Mouse (Mus musculus): ENCODE data around the gene Zfp36l2. TPM values are rescaled to one million over a fixed set of nuclear protein-coding genes. Genes with fewer than 3 reads are reported as not detected.
"Not testable (repeated sequence)": the region's sequence is repeated elsewhere in the genome, so short reads cannot be mapped to it uniquely, and the experiment has no call there.

Zfp36l2 gene
- total RNA-seq, 4 experiments from 2014 or later, result 19.9 to 27.1 (median 24.2) TPM

DNA sequence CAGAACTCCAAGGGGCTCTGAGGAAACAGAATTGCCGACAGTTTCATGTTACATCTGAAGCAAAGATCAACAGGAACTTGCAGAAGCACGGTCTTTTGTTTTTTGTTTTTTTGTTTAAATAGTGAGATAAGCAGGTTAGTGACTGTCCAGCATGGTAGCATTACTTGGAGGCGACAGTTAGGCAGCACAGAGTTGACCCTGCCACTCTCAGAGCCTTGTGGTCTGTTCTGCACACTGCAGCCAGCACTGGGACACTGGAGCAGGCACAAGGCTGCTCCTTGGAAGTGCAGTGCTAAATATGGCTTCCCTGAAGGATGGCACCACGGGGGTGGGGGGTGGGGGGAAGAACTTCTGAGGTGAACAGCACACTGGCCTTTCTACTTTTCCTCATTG, 7.3 kb upstream of the Zfp36l2 start:
- DNase-seq (ENCODE audit: low spot score in 2 of 2), result no peak

DNA sequence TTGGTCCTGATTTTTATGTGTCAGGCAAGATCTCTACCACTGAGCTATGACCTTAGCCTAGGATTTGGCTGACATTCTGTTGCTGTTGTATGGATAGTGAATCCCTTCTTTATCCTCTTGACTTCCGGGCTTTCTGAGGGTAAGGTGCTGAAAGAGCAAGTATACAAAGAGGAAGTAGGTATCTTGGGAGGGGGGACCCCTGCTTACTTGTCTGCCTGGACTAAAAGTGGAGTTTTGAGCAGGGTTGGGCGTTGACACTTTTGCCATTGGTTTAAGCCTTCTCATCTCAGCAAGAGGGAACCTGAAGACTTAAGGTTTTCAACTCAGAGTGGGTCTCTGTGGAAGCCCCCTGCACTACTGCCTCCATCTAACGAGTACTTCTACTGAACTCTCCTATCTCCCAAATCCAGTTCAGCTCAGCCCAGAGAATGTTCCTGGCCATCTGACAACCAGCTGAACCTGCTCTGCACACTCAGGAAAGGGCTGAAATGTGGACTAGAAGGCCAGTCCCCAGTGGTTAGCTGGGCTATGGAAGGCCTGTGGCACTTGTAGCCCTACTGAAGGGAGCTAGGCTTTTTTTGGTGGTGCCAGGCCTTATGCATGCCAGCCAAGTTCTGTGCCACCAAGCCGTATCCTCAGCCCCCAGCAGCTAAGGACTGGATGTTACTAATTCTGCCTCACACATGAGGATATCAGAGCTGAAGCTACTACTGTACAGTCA, 6.7 kb upstream of the Zfp36l2 start:
- no peak for DNase-seq (ENCODE audit: low spot score in 2 of 2)

DNA sequence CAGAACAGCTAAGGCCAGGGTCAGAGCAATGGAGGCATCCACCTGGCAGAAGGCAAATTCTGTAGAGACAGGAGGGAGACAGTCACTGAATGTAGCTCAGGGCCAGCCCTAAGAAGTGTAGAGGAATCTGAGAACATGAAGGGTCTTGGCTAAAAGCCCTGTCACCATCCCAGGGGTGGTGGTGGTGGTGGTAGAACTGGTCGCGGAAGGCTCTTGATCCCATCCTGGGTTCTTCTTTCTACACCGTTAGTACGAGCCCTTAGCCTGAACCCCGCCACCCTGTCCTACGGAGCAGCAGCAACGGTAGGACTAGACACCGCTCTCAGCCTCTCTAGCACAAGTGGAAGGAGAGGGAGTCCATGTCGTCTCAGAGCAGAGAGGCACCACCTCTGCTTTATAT, 5.7 kb upstream of the Zfp36l2 start:
- DNase-seq (ENCODE audit: low spot score in 2 of 2), result no peak

DNA sequence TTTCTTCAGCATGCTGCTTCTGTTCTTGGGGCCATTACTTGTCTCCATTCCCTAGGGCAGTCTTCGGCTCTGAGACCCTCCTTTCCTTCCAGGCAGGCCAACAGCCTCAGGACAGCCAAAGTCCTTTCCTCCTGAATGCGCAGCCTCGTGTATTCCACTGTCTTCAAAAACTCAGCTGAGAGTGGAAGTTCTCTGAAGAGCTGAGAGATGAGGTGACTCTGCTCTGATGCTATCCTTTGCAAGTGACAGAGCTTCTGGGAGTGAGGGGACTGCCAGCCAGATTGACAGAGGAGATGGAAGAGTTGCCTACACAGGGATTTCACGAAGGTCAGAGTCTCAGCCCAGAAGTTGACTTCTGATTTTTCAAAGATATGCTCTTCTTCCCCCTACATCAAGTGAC, 4.2 kb upstream of the Zfp36l2 start:
- DNase-seq (ENCODE audit: low spot score in 2 of 2), result no peak

DNA sequence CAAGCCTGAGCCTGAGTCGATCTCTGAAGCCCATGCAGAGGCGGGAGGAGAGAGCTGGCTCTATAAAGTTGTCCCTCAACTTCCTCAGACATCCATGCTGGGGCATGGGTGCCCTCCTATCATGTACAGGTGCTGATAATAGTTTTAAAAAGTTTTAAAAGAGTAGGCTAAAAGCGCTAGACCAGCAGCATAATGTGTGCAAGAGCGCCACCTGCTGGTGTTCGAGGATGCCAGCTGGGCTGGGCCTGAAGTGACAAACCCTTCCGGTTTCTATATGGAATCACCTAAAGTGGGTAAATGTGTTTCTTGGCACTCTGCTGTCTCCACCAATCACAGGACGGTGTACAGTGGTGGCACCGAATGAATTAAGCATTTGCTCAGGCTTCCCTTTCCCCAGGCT, 3.1 kb upstream of the Zfp36l2 start:
- DNase-seq (ENCODE audit: low spot score in 2 of 2), result peak; percentile 60 to 77

DNA sequence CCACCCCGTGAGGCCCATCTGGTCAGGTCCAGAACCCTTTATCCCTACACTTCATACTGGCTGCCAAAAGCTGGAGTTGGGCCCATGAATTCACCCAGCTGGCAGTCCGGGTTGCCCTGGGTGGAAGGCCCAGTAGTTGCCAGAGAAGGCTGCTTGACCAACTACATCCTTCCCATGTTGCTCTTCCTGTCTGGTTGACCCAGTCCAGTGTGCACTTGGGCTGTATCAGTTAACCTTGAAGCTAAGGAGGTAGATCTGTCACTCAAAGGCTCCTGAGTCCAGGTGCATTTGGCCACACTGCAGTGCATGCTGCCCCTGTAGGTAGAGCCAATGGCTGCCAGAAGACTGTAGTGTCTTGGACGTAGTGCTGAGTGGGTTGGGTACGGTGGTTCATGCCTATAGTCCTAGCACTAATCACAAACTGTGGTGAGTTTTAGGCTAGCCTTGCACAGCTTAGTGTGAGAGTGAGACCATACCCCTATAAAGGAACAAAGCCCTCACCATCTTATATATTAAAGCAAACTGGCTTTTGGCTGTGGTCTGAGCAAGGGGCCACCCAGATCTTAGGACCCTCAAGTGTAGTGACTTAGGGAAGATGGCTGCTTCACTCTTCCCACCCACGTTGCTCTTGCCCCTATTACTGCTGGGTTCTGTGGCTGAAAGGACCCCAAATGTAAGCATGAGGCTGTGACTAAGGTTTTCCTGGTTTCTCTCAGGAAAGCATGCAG, 1.5 kb upstream of the Zfp36l2 start:
- no peak for DNase-seq (ENCODE audit: low spot score in 2 of 2)

DNA sequence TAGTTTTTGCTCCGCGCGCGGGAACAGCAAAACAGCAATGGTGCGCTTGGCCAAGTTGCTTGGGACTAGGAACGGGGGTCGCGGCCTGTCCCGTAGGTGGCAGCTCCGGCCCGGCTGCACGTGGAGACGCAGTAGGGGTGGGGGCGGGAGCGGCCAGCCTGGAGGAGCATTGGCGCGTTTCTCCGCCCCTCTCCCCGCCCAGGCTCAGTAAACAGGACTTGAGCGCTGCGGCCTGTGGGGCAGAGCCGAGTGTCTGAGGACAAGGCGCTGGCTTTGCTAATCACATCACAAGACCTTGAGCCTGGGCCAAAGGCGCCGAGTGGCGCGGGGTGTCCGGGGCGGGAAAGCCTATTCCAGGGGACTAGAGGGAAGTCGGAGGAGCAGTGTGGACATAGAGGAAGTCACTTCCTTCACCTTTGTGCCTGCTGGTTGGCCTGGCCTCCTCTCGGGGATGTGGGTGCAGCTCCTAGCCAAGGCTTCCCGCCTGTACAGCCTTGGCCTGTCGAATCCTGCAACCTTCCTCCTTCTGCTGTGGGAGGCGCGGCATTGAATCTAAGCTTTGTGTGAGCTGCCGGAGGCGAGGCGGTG, 721 bp upstream of the Zfp36l2 start:
- DNase-seq (ENCODE audit: low spot score in 2 of 2), result peak in 1 of 2 experiments; percentile 84

DNA sequence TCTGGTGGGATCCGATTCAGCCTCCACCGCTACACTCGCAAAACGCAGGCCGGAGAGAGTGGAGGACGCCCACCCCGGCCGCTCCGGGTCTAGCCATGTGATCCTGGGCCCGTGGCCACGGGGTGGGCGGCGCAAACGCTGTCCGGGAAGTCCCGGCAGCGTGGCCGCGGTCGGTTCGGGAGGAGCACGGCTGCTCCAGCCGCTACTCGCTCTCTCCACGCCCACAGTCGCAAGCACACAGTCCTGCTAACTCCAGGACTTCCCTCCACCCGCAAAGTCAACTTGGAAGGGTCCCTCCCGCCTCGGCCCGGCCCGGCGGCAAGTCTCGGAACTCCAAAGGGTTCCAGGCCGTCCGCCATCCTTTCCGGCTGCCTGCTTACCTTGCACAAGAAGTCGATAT, 483 bp downstream of the Zfp36l2 start:
- not testable (repeated sequence) for DNase-seq (ENCODE audit: low spot score in 2 of 2)

DNA sequence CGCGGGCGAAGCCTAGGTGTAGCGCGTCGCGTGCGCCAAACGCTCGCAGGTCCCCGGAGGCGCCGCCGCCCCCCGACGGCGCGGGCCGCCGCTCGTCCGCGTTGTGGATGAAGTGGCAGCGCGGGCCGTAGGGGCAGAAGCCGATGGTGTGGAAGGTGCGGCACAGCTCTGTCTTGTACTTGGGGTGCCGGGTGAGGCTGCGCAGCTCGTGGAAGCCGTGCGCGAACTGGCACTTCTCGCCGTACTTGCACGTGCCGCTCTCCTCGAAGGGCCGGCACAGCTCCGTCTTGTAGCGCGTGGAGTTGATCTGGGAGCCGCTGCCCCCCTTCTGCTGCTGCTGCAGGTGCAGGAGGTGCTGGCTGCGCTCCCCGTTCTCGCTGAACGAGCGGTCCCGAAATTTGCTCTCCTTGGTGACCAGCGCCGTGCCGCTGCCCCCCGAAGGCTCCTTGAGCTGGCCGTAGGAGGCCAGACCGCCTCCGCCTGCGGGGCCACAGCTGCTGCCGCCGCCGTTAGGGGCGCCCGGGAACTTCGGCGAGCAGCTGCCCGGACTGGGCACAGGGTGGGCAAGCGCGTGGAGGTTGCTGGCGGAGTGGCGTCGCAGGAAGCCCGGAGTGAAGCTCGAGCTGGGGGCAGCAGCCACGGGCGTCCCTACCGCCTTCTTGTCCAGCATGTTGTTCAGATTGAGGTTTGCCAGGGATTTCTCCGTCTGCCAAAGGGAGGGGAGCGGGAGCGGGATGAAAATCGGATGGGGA, 1.1 kb downstream of the Zfp36l2 start:
- DNase-seq (ENCODE audit: low spot score in 2 of 2), result no peak

DNA sequence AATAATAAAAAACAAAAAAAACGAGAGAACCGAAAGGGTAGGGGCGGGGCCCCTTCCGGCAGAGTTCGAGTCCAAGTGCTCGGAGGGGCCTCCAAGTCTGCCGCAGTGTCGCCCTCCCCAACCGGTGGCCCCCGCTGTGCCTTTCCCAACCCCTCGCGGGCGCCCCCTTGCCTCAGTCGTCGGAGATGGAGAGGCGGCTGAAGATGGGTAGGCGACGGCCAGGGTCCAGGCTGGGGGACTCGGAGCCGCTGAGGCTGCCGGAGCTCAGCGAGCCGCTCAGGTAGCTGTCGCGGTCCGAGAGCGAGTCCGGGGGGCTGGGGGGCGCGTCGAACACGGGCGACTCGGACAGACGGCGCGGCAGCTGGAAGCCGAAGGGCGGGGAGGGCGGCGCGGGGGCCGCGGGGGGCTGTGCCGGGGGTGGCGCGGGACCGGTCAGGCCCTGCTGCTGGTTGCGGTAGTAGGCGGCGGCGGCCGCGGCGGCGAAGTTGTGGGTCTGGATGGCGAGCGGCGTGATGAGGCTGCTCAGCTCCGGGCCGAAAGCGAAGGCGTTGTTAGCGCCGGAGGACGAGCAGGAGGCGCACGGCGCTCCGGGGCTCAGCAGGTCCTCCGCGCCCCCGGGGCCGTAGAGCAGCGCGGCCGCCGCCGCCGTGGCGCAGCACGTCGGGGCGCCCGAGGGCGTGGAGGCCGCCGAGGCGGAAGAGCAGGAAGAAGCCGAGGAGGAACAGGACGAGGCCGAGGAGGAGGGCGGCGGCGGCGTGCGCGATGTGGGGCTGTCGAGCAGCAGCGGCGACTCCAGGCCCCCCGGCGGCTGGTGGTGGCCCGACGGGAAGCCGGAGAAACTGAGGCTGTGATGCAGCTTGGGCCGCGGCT, 1.9 kb downstream of the Zfp36l2 start:
- DNase-seq (ENCODE audit: low spot score in 2 of 2), result no peak

DNA sequence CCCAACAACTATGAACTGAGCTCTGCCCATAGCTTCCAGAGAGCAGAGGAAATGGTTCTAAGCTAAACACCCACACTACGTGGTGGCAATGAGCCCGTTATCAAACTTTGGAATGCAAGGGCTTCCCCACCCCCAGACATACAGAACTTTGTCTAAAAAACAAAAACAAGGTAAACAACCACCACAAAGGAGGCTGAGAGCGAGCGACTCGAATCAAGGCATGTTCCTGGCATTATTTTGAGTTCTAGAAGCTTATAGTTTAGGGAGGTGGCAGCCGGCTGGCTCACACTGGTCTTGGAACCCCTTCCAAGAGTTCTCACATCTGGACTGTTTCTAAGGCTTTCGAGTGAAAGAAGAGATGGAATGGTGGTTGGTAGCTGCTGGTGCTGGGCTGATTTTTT, 2.7 kb downstream of the Zfp36l2 start:
- DNase-seq (ENCODE audit: low spot score in 2 of 2), result no peak

DNA sequence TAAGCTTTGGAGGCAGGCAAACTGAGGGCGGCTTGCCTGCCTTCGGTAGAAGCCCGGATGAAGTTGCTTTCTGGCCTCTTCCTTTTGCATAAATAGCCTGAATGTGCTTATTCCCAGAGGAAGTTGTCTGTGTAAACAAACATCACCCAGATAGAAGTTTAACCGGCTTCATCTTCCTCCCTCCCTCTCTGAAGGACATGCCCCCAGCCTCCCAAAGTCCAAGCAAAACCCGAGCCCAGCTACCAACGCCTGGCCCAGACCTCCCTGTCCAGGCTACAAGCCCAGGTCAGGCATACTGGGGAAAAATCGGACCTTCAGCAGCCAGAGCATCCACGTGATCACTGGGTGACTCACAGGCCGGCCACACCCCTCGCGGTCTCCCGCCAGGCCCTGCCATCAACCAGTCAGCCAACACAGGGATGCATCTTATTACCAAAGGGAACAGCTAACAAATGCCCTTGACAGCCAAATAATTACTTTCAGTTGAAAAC, 4.4 kb downstream of the Zfp36l2 start:
- DNase-seq (ENCODE audit: low spot score in 2 of 2), result peak; percentile 30 to 76

DNA sequence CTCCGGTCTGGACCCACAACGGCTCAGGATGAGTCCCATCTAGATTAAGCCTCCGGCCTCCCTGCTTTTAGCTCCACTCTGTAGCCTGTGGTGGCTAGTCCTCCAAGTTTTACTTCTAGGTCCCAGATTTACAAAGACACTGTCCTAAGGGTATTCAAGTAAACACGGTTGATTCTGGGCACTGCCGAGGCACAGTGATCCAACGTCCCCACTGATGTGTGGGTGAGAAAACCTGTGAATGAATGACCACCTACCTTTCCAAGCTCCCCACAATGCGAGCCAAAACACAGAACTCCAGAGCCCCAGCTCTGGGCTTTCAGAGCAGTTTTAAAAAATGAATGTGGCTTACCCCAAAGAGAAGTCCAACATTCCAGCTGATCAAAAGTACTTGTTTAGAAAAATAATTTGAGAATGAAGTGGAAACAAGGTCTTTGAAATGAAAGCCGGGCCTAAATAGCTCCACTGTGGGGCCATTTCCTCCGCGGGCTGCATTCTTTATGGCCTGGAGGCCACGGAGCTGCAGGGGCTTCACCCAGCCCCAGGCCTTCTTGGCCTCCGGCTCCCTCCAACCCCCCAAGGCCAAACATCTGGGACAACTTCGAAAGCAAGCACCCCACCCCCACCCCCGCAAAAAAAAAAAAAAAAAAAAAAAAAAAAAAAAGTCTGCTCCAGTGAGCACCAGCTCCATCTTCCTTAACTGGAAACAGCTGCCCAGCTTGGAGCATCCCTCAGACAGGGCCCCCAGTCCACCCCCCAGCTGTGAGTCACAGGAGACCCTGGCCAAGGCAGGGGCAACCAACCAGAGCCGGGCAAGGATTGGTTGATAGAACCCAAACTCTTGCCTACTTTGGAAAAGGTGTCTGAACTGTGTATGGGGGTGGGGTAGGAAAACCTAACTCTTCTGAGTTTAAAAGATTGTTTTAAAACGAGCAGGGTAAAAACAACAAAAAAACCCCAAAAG, 5.2 kb downstream of the Zfp36l2 start:
- DNase-seq (ENCODE audit: low spot score in 2 of 2), result no peak

DNA sequence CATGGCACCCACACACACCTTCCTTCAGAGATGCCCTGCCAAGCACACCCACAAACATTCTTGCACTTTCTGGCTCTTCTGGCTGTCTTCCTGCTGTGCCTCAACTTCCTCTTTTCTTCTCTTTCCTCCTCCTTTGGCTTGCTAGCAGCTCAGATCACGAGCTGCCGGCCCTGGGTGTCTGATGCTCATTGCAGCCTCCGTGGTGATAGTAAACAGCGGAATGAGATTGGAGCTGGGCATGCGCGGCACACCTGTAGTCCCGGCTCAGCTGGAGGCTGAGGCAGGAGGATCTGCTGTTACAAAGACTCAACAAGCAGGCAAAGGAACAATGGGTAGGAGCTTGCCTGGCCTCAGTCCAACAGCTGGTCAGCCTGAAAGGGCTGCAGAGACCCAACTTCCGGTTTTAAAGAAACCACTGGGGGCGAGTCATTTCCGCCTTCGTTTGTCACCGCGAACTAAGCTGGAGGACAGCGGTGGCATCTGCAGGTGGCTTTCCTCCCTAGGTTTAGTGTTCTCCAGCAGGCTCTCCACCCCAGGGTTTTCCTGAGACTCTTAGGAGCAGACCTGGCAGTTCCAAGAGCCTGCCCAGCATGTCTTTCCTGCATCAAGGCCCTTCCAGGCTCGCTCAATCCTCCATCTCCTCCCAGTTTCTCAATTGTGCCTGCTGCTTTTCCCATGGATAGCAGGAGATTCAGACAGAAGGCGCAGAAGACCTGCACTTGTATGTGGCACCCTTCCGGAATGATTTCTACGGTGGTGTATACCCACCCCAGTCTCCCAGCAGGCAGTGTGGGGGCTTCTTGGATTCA, 6.0 kb downstream of the Zfp36l2 start:
- DNase-seq (ENCODE audit: low spot score in 2 of 2), result no peak

DNA sequence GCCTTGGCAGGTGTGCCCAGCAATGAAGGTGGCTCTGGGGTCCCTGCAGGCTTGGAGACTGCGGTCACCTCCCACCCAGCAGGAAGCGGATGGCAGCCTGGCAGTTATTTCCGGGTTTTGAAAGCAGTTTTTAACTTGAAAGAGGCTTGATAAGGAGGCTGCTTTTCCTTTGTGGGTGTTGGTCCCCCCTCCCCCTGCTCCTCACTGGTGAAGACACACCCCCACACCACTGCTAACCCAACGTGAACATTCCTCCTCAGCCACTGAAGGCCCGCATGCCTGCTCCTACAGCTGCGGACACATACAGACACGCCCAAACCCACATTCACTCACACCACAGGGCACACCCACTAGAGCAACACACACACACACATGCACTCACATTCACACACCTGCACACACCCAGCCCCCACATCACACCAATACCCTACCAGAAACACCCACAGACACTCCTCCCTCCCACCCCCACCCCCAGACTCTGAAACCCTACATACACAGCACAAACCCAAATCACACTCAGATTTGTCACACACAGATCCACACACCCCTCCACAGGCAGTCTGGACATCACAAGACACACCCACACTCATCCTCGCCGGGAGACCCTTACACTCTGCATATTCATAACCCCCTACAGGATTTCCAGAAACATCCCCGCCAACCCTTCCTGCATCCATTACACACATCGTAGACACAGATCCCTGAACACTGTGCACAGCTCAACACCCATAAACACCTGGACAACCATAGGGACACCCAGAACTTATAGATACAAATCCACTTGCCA, 6.8 kb downstream of the Zfp36l2 start:
- DNase-seq (ENCODE audit: low spot score in 2 of 2), result no peak

DNA sequence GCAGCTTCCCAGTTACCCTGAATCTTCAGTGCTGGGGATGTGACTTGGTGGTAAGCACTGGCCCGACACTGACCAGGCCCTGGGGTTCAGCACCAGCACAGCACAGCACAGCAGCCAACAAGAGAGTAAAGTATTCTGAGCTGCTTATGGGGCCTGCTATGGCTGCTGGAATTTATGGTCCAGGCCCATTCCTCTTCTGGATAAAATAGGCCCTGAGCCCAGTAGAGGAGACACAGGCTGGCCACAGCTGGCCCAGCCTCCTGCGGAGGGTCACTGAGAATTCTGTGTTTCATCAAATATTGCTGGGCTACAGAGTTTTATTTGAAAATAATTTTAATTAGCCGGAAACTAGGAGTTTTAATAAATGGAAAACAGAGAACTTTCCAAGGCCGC, 7.8 kb downstream of the Zfp36l2 start:
- no peak for DNase-seq (ENCODE audit: low spot score in 2 of 2)

DNA sequence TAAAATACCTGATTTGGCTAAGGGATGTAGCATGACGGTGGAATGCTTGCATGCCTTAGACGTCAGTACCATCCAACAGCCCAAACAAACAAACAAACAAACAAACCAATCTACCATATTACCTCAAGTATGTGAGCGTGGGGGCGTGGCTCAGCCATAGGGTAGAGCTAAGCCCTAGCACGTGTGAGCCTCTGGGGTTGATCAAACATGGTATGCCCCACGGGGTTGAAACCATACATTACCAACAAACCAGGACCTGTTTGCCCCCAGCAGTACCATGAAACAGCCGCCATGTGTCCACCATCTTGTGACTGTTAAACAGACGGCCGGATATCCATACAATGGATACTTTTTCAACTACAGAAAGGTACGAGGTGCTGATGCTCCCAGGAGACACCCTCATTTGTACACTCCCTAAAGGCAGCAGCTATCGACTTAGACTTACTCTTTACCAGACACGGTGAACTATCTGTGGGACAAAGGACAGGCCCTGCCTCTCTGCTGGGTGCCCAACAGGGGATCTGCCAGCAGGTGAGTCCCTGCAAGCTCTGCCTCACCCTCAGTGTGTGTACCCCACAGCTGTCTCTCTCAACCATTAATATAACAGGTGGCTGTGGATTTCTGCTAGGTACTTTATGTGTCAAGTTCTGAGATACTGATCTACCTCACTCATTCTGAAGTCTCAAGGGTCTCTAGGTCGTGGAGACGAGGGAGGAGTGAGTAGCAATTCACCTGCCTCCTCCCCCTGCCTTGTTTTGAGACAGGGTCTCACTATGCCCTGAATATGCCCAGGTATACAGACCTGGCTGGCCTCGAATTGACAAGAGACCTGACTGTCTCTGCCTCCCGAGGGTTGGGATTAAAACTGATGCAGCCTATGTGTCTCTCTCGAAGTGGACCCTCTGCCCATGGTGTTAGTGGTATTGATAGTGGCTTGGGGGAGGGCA, 8.4 kb downstream of the Zfp36l2 start:
- no peak for DNase-seq (ENCODE audit: low spot score in 2 of 2)

All from left cerebral cortex, adult 8-10 months (tissue).